Mouse (Mus musculus): ENCODE data around the gene Acsl4. TPM values are rescaled to one million over a fixed set of nuclear protein-coding genes. Genes with fewer than 3 reads are reported as not detected.
A peak's percentile ranks its signal among the peaks of the same experiment; 100 is the strongest.

Gene Acsl4
- polyA plus RNA-seq, 1 experiment from 2014 or later: 4.3 TPM

DNA sequence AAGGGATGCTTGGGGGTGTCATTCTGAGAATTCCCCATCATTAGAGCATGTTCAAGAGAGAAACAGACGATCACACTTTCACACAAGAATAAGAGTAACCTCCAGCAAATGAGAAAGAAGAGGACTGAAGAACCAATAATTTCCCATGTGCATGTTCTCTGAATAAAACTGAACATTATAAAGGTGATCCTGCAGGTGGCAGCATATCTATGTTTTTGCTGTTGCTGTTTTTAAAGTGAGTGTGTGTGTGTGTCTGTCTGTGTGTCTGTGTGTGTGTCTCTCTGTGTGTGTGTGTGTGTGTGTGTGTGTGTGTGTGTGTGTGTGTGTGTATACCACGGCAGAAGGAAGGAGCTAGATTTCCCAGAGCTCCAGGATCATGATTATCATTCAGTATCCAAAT lies 64.6 kb downstream of the Acsl4 start:
- TF ChIP-seq CTCF (IDR thresholded peaks at IDR 0.05; ENCODE audit: low read depth): peak; percentile 52
- no peak overlapping the region for H3K9ac ChIP-seq (ENCODE audit: low read depth, low read length)
- H3K4me2 ChIP-seq (replicated peaks; ENCODE audit: low read depth): no peak overlapping the region
- no peak overlapping the region for H3K4me3 ChIP-seq (ENCODE audit: low read depth, low read length)
- 68% methylated on average over 2 of the region's 2 CpGs for WGBS
- H3K27me3 ChIP-seq (replicated peaks; ENCODE audit: control insufficient read depth, insufficient read depth, low read length): no peaks in the 10 kb centered on the region
- no peaks in the 10 kb centered on the region for H3K4me1 ChIP-seq (replicated peaks; ENCODE audit: control insufficient read depth, insufficient read depth, low read length)
- no peak for ATAC-seq
- H3K27ac ChIP-seq (ENCODE audit: low read depth, low read length): no peak overlapping the region
- no peaks in the 10 kb centered on the region for H3K36me3 ChIP-seq (ENCODE audit: control insufficient read depth, insufficient read depth)
- no peaks in the 10 kb centered on the region for H3K9me3 ChIP-seq (ENCODE audit: control insufficient read depth)

DNA sequence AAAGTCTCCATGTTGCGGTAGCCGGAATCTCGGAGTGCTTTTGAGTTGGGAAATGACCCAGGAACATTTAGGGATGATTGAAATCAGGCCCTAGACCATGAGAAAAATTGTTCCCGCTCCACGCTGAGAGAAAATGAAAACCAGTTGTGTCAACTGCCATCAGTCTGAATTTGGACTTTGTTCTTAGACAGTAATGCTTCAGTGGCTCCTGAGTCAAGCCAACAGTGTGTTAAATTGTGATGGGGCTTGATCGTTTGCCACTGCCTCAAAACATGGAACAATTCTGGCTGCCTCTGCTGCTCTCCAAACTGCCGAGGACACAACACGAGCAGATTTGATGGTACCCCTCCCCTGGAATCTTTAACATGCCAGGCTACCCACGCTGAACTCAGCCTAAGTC lies 74.2 kb downstream of the Acsl4 start:
- H3K36me3 ChIP-seq (ENCODE audit: control insufficient read depth, insufficient read depth): no peaks in the 10 kb centered on the region
- no peak overlapping the region for H3K4me3 ChIP-seq (ENCODE audit: low read depth, low read length)
- TF ChIP-seq CTCF (IDR thresholded peaks at IDR 0.05; ENCODE audit: low read depth): no peak
- H3K4me1 ChIP-seq (replicated peaks; ENCODE audit: control insufficient read depth, insufficient read depth, low read length): no peaks in the 10 kb centered on the region
- no peak for ATAC-seq
- no peaks in the 10 kb centered on the region for H3K9me3 ChIP-seq (ENCODE audit: control insufficient read depth)
- WGBS: 79% methylated on average over 9 of the region's 9 CpGs
- no peak overlapping the region for H3K4me2 ChIP-seq (replicated peaks; ENCODE audit: low read depth)
- H3K27me3 ChIP-seq (replicated peaks; ENCODE audit: control insufficient read depth, insufficient read depth, low read length): no peaks in the 10 kb centered on the region
- H3K27ac ChIP-seq (ENCODE audit: low read depth, low read length): no peak overlapping the region
- H3K9ac ChIP-seq (ENCODE audit: low read depth, low read length): no peak overlapping the region

DNA sequence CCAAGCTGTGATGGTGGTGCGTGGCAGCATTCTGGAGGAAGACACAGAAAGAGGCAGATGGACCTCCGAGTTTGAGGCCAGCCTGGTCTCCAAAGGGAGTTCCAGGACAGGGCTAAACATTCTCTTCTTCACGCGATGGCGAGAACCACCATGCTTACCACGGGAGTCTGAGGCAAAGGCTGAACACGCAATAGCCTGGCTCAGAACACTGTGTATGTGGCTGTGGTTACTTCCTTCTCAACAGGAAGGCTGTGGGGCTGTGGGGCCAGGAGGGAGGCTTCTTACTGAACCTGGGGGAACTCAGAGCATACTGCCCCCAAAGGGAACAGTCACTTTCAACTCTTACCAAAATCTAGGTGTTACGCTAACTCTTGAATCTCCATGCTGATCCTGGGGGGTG lies 75.1 kb downstream of the Acsl4 start:
- Histone ChIP-seq H3K9ac (ENCODE audit: low read depth, low read length) (no peak overlapping the region), H3K27ac (ENCODE audit: low read depth, low read length) (no peak overlapping the region), H3K4me2 (replicated peaks; ENCODE audit: low read depth) (no peak overlapping the region), H3K4me3 (ENCODE audit: low read depth, low read length) (no peak overlapping the region), H3K4me1 (replicated peaks; ENCODE audit: control insufficient read depth, insufficient read depth, low read length) (no peaks in the 10 kb centered on the region), H3K36me3 (ENCODE audit: control insufficient read depth, insufficient read depth) (no peaks in the 10 kb centered on the region), H3K27me3 (replicated peaks; ENCODE audit: control insufficient read depth, insufficient read depth, low read length) (no peaks in the 10 kb centered on the region), H3K9me3 (ENCODE audit: control insufficient read depth) (no peaks in the 10 kb centered on the region)
- ATAC-seq: no peak
- 81% methylated on average over 8 of the region's 8 CpGs for WGBS
- no peak for TF ChIP-seq CTCF (IDR thresholded peaks at IDR 0.05; ENCODE audit: low read depth)

DNA sequence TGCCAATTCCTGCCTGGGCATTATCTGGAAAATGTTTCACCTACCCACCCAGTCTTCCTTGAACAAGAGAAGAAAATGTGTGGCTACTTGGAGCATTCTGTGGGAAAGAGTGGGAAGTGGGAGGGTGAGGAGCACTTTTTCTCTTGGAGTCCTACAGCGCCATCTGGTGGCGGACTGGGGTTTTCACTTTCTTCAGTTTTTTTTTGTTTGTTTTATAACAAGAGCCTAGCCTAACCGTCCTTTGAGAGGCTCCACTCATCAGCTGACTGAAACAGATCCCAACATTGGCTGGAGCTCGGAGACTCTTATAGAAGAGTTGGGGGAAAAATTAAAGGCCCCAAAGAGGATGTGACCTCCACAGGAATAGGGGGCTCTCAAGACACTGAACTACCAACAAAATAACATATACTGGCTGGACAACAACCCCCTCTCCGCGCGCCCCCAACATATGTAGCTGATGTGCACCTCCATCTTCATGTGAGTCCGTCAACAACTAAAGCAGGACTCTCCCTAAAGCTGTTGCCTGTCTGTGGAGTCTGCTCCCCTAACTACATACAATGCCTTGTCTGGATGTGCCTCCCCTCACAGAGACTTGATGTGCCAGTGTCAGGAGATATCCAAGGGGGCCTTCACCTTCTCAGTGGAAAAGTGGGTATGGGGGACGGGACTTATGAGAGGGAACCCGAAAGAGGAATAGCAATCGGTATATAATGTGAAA lies 75.9 kb downstream of the Acsl4 start:
- ATAC-seq: no peak
- no peaks in the 10 kb centered on the region for H3K9me3 ChIP-seq (ENCODE audit: control insufficient read depth)
- H3K4me1 ChIP-seq (replicated peaks; ENCODE audit: control insufficient read depth, insufficient read depth, low read length): no peaks in the 10 kb centered on the region
- H3K27me3 ChIP-seq (replicated peaks; ENCODE audit: control insufficient read depth, insufficient read depth, low read length): no peaks in the 10 kb centered on the region
- peak; percentile 81 for TF ChIP-seq CTCF (IDR thresholded peaks at IDR 0.05; ENCODE audit: low read depth)
- 52% methylated on average over 11 of the region's 11 CpGs for WGBS
- no peak overlapping the region for H3K9ac ChIP-seq (ENCODE audit: low read depth, low read length)
- H3K36me3 ChIP-seq (ENCODE audit: control insufficient read depth, insufficient read depth): no peaks in the 10 kb centered on the region
- 0 out of 2 replicates have a peak overlapping the region, but pooled peaks have one; percentile 13 for H3K4me2 ChIP-seq (replicated peaks; ENCODE audit: low read depth)
- H3K27ac ChIP-seq (ENCODE audit: low read depth, low read length): no peak overlapping the region
- H3K4me3 ChIP-seq (ENCODE audit: low read depth, low read length): no peak overlapping the region

DNA sequence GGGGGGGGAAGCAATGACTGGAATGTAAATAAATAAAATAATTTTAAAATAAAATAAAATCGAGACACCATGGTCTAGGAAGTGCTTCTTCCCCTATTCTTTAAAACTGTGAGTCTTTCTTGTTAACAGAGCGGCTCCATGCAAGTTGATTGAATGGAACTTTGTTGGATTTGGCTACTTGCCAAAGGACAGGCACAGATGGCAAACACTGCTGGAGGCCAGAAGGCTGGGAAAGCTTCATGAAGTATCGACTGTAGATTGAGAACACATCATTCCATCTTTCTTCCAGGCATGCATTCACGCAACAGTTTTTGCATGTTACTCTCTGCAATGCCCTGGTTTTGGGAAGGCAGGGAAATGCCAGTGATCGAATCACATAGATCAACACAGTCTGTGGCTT lies 79.9 kb downstream of the Acsl4 start:
- H3K4me2 ChIP-seq (replicated peaks; ENCODE audit: low read depth): no peak overlapping the region
- H3K9ac ChIP-seq (ENCODE audit: low read depth, low read length): no peak overlapping the region
- H3K9me3 ChIP-seq (ENCODE audit: control insufficient read depth): no peaks in the 10 kb centered on the region
- no peak overlapping the region for H3K4me3 ChIP-seq (ENCODE audit: low read depth, low read length)
- no peak for ATAC-seq
- no peaks in the 10 kb centered on the region for H3K36me3 ChIP-seq (ENCODE audit: control insufficient read depth, insufficient read depth)
- H3K27ac ChIP-seq (ENCODE audit: low read depth, low read length): no peak overlapping the region
- no peaks in the 10 kb centered on the region for H3K27me3 ChIP-seq (replicated peaks; ENCODE audit: control insufficient read depth, insufficient read depth, low read length)
- WGBS: 46% methylated on average over 5 of the region's 5 CpGs
- no peaks in the 10 kb centered on the region for H3K4me1 ChIP-seq (replicated peaks; ENCODE audit: control insufficient read depth, insufficient read depth, low read length)
- no peak for TF ChIP-seq CTCF (IDR thresholded peaks at IDR 0.05; ENCODE audit: low read depth)

DNA sequence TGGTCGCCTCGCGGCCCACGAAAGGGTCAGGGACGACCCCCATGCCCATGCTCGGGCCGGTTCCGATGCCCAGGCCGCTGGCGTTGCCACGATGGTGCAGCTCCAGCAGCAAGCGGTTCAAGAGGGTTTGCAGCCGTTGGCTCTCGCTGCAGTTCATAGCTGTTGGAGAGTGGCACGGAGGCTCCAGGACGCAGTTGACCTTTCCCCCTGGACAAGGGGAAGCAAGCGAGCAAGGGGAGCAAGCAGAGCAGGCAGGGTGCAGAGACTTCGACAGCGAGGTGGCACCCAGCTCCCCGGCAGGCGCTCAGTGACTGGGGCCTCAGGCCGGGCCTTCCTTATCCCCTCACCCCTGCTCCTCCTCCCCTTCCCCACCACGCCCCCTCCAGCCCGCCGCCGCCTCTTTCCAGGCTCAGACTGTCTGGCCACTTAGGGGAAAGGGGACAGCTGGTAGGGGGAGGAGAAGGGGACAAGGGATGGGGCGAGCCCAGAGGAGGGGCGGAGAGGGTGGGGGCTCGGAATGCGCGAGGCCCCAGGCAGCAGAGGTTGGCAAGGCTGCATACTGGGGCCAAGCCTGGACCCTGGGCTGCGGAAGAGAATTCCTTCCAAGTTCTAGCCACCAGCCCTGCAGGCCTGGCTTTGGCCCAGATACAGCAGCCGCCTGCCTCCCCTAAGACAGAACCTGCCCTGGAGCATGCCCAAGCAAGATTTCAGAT lies 84.3 kb downstream of the Acsl4 start, which contains the start of gene Kcne1l:
TSS of gene Kcne1l (minus strand) at position 426 of the 713 bp plus-strand sequence.
- Histone ChIP-seq H3K27ac (ENCODE audit: low read depth, low read length) (no peak within 1 kb of the TSS), H3K27me3 (replicated peaks; ENCODE audit: control insufficient read depth, insufficient read depth, low read length) (no peaks in the 10 kb centered on the region), H3K36me3 (ENCODE audit: control insufficient read depth, insufficient read depth) (no peaks in the 10 kb centered on the region), H3K9ac (ENCODE audit: low read depth, low read length) (no peak within 1 kb of the TSS), H3K4me3 (ENCODE audit: low read depth, low read length) (no peak within 1 kb of the TSS; the same call in 1 of the 2 replicates), H3K4me1 (replicated peaks; ENCODE audit: control insufficient read depth, insufficient read depth, low read length) (no peaks in the 10 kb centered on the region), H3K4me2 (replicated peaks; ENCODE audit: low read depth) (peak within 1 kb of the TSS; percentile 51), H3K9me3 (ENCODE audit: control insufficient read depth) (no peaks in the 10 kb centered on the region)
- TF ChIP-seq CTCF (IDR thresholded peaks at IDR 0.05; ENCODE audit: low read depth): no peak
- no peak for ATAC-seq
- WGBS: 29% methylated on average over 33 of the region's 33 CpGs
